Mouse (Mus musculus): ENCODE measurements around the gene Rbms3. TPM values are rescaled to one million over a fixed set of nuclear protein-coding genes. Genes with fewer than 3 reads are reported as not detected.

Rbms3 gene
- polyA plus RNA-seq, 1 experiment from 2014 or later: 48.9 TPM

GRCm38 (mm10) chr9:116651414-116651813 is 978.3 kb downstream of the Rbms3 start:
- TF ChIP-seq EP300 (IDR thresholded peaks at IDR 0.05): no peak
- TF ChIP-seq CTCF (IDR thresholded peaks at IDR 0.05): peak; percentile 26; the same call in 1 of the 2 replicates
- ATAC-seq (no peak), DNase-seq (ENCODE audit: low spot score) (no peak)
- H3K9me3 ChIP-seq (ENCODE audit: low read length): no peaks in the 10 kb centered on the region
- H3K4me3 ChIP-seq (ENCODE audit: low read depth, low read length): no peak overlapping the region
- no peak overlapping the region for H3K4me2 ChIP-seq (replicated peaks; ENCODE audit: low read depth, low read length)
- no peak overlapping the region for H3K27ac ChIP-seq (ENCODE audit: low read length)
- no peaks in the 10 kb centered on the region for H3K4me1 ChIP-seq (ENCODE audit: insufficient read depth, low read depth, low read length)
- 89% methylated on average over 1 of the region's 1 CpGs for WGBS
- H3K36me3 ChIP-seq (ENCODE audit: insufficient read depth, low read length): no peaks in the 10 kb centered on the region
- H3K27me3 ChIP-seq (replicated peaks; ENCODE audit: insufficient read depth, low read length): no peaks in the 10 kb centered on the region
- no peak overlapping the region for H3K9ac ChIP-seq (replicated peaks; ENCODE audit: low read depth)

- Histone ChIP-seq H3K9ac (replicated peaks; ENCODE audit: low read depth) (no peak overlapping the region), H3K27me3 (replicated peaks; ENCODE audit: insufficient read depth, low read length) (no peaks in the 10 kb centered on the region), H3K36me3 (ENCODE audit: insufficient read depth, low read length) (no peaks in the 10 kb centered on the region), H3K9me3 (ENCODE audit: low read length) (no peaks in the 10 kb centered on the region), H3K4me3 (ENCODE audit: low read depth, low read length) (no peak overlapping the region), H3K4me1 (ENCODE audit: insufficient read depth, low read depth, low read length) (no peaks in the 10 kb centered on the region), H3K27ac (ENCODE audit: low read length) (no peak overlapping the region), H3K4me2 (replicated peaks; ENCODE audit: low read depth, low read length) (no peak overlapping the region)
- WGBS: 45% methylated on average over 4 of the region's 4 CpGs
- TF ChIP-seq EP300 (IDR thresholded peaks at IDR 0.05): no peak
- TF ChIP-seq CTCF (IDR thresholded peaks at IDR 0.05): no peak
- peak; percentile 13 for DNase-seq (ENCODE audit: low spot score)
- ATAC-seq: no peak
Observed at GRCm38 (mm10) chr9:116649955-116650354, 979.8 kb downstream of the Rbms3 start.

- Histone ChIP-seq H3K27me3 (replicated peaks; ENCODE audit: insufficient read depth, low read length) (no peaks in the 10 kb centered on the region), H3K27ac (ENCODE audit: low read length) (no peak overlapping the region), H3K4me1 (ENCODE audit: insufficient read depth, low read depth, low read length) (no peaks in the 10 kb centered on the region), H3K9ac (replicated peaks; ENCODE audit: low read depth) (no peak overlapping the region), H3K4me3 (ENCODE audit: low read depth, low read length) (no peak overlapping the region), H3K4me2 (replicated peaks; ENCODE audit: low read depth, low read length) (no peak overlapping the region), H3K9me3 (ENCODE audit: low read length) (no peaks in the 10 kb centered on the region), H3K36me3 (ENCODE audit: insufficient read depth, low read length) (no peaks in the 10 kb centered on the region)
- 18% methylated on average over 9 of the region's 9 CpGs for WGBS
- DNase-seq (ENCODE audit: low spot score): peak; percentile 19
- TF ChIP-seq EP300 (IDR thresholded peaks at IDR 0.05): no peak
- no peak for TF ChIP-seq CTCF (IDR thresholded peaks at IDR 0.05)
- ATAC-seq: peak; percentile 26; the same call in 1 of the 2 replicates
Observed at GRCm38 (mm10) chr9:116649086-116649792, 980.5 kb downstream of the Rbms3 start.

GRCm38 (mm10) chr9:116644616-116645015 is 985.1 kb downstream of the Rbms3 start:
- Histone ChIP-seq H3K36me3 (ENCODE audit: insufficient read depth, low read length) (no peaks in the 10 kb centered on the region), H3K4me3 (ENCODE audit: low read depth, low read length) (no peak overlapping the region), H3K9ac (replicated peaks; ENCODE audit: low read depth) (no peak overlapping the region), H3K9me3 (ENCODE audit: low read length) (no peaks in the 10 kb centered on the region), H3K27ac (ENCODE audit: low read length) (no peak overlapping the region), H3K27me3 (replicated peaks; ENCODE audit: insufficient read depth, low read length) (no peaks in the 10 kb centered on the region), H3K4me1 (ENCODE audit: insufficient read depth, low read depth, low read length) (peaks cover 7% of the 10 kb centered on the region; the same call in 1 of the 2 replicates), H3K4me2 (replicated peaks; ENCODE audit: low read depth, low read length) (no peak overlapping the region)
- DNase-seq (ENCODE audit: low spot score) (no peak), ATAC-seq (no peak)
- WGBS: 60% methylated on average over 8 of the region's 8 CpGs
- TF ChIP-seq EP300 (IDR thresholded peaks at IDR 0.05) (no peak), CTCF (IDR thresholded peaks at IDR 0.05) (no peak)

- peak; percentile 30; the same call in 1 of the 2 replicates for ATAC-seq
- H3K4me2 ChIP-seq (replicated peaks; ENCODE audit: low read depth, low read length): no peak overlapping the region
Observed at GRCm38 (mm10) chr9:116640302-116640679, 989.4 kb downstream of the Rbms3 start.

DNA sequence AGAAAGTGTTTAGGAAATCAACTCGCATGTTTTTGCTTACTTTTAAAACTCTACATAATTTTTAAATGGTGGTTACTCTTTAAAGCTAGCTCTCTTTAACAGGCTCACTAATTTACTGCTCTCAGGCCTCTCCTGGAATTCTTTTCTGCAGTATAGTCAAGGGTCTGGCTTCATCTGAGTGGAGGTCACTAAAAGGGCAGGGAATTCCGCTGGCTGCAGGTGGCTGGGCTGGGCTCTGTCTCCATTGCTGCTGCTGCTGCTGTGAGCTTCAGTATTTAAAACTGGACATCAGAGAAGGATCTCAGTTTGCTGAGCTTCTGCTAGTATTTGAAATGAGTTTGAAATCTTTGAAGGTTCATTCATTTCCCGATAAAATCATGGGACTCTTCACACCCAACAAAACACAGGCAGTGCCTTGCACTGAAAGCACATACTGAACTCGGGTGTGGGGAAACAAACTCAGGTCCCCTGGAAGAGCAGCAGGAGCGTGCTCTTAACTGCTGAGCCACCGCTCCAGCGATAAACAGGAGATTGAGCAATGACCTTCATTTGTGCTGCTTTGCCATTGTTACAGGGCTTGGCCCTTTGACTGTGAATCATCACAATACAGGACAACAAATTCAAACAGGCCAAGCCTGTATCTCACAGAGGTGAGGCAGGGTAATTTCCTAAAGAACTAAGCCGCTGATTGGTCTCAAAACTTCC is 990.0 kb downstream of the Rbms3 start:
- Histone ChIP-seq H3K9ac (replicated peaks; ENCODE audit: low read depth) (no peak overlapping the region), H3K4me2 (replicated peaks; ENCODE audit: low read depth, low read length) (no peak overlapping the region), H3K36me3 (ENCODE audit: insufficient read depth, low read length) (no peaks in the 10 kb centered on the region), H3K27ac (ENCODE audit: low read length) (0 out of 2 replicates have a peak overlapping the region, but pooled peaks have one; percentile 43), H3K4me1 (ENCODE audit: insufficient read depth, low read depth, low read length) (peaks cover 8% of the 10 kb centered on the region; the same call in 1 of the 2 replicates), H3K9me3 (ENCODE audit: low read length) (no peaks in the 10 kb centered on the region), H3K4me3 (ENCODE audit: low read depth, low read length) (no peak overlapping the region), H3K27me3 (replicated peaks; ENCODE audit: insufficient read depth, low read length) (no peaks in the 10 kb centered on the region)
- no peak for TF ChIP-seq CTCF (IDR thresholded peaks at IDR 0.05)
- TF ChIP-seq EP300 (IDR thresholded peaks at IDR 0.05): 0 out of 2 replicates have a peak, but pooled peaks have one; percentile 23
- ATAC-seq: peak; percentile 73
- peak; percentile 66 for DNase-seq (ENCODE audit: low spot score)
- WGBS: 22% methylated on average over 8 of the region's 8 CpGs

More at GRCm38 (mm10) chr9:116640302-116640679, 989.4 kb downstream of the Rbms3 start:
- Histone ChIP-seq H3K36me3 (ENCODE audit: insufficient read depth, low read length) (no peaks in the 10 kb centered on the region), H3K27me3 (replicated peaks; ENCODE audit: insufficient read depth, low read length) (no peaks in the 10 kb centered on the region), H3K4me3 (ENCODE audit: low read depth, low read length) (no peak overlapping the region), H3K9ac (replicated peaks; ENCODE audit: low read depth) (no peak overlapping the region), H3K4me1 (ENCODE audit: insufficient read depth, low read depth, low read length) (peaks cover 8% of the 10 kb centered on the region; the same call in 1 of the 2 replicates), H3K27ac (ENCODE audit: low read length) (0 out of 2 replicates have a peak overlapping the region, but pooled peaks have one; percentile 43), H3K9me3 (ENCODE audit: low read length) (no peaks in the 10 kb centered on the region)
- TF ChIP-seq CTCF (IDR thresholded peaks at IDR 0.05) (no peak), EP300 (IDR thresholded peaks at IDR 0.05) (no peak)
- peak; percentile 33 for DNase-seq (ENCODE audit: low spot score)
- 39% methylated on average over 4 of the region's 4 CpGs for WGBS
